Comparison of ENCODE assay signal across 1 mouse cellular context in the genomic region with DNA sequence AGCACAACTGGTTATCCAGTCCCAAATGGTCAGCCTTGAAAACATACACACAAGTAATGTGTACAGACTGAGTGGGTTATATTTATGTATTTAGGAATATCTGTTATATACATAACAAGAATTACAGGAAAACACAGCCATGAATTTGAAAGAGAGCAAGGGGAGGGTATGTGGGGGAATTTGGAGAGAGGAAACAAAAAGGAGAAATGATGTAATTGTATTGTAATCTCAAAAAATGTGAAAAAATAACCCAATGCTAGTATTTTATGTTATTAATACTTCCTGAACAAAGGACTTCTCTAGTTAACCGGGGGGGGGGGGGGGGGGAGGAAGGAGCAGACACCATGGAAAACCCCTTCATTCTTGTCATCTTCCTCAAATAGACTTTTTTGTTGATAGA.
TF ChIP-seq lines count a peak whose summit lies in the region.

No protein-coding gene starts in this region.

TF ChIP-seq in MEL, 35 proteins besides CTCF, POLR2A, EP300 and RAD21:
- TF ChIP-seq NELFE (IDR thresholded peaks at IDR 0.05; ENCODE audit: low read depth, low read length) = no peak
- no peak for TF ChIP-seq MYC (IDR thresholded peaks at IDR 0.05; ENCODE audit: low read depth, low read length)
- TF ChIP-seq TCF12 (IDR thresholded peaks at IDR 0.05; ENCODE audit: low read depth, low read length) = 0 out of 2 replicates have a peak, but pooled peaks have one; percentile 12
- TF ChIP-seq E2F4 (IDR thresholded peaks at IDR 0.05; ENCODE audit: borderline replicate concordance, low read depth, low read length) = no peak
- no peak for TF ChIP-seq ZC3H11A (IDR thresholded peaks at IDR 0.05; ENCODE audit: low read depth, low read length)
- TF ChIP-seq ETS1 (IDR thresholded peaks at IDR 0.05; ENCODE audit: low read depth, low read length) = peak; percentile 80
- no peak for TF ChIP-seq ZKSCAN1 (IDR thresholded peaks at IDR 0.05; ENCODE audit: low read depth, low read length)
- no peak for TF ChIP-seq ZMIZ1 (IDR thresholded peaks at IDR 0.05; ENCODE audit: low read depth, low read length)
- no peak for TF ChIP-seq MAFK (IDR thresholded peaks at IDR 0.05; ENCODE audit: borderline replicate concordance, low read depth, low read length)
- no peak for TF ChIP-seq TBP (IDR thresholded peaks at IDR 0.05; ENCODE audit: low read depth, low read length)
- TF ChIP-seq MXI1 (IDR thresholded peaks at IDR 0.05; ENCODE audit: low read depth, low read length) = no peak
- TF ChIP-seq HCFC1 (IDR thresholded peaks at IDR 0.05; ENCODE audit: low read depth, low read length) = no peak
- TF ChIP-seq TAL1 (IDR thresholded peaks at IDR 0.05; ENCODE audit: low read length) = no peak
- no peak for TF ChIP-seq MAX (IDR thresholded peaks at IDR 0.05; ENCODE audit: low read length)
- no peak for TF ChIP-seq CHD1 (IDR thresholded peaks at IDR 0.05; ENCODE audit: low read depth, low read length)
- TF ChIP-seq SMC3 (IDR thresholded peaks at IDR 0.05; ENCODE audit: low read depth, low read length) = no peak
- no peak for TF ChIP-seq JUND (IDR thresholded peaks at IDR 0.05; ENCODE audit: low read depth, low read length)
- TF ChIP-seq ZNF384 (IDR thresholded peaks at IDR 0.05; ENCODE audit: low read depth, low read length) = peak; percentile 65
- TF ChIP-seq RCOR1 (IDR thresholded peaks at IDR 0.05; ENCODE audit: low read depth, low read length) = no peak
- TF ChIP-seq MYB (IDR thresholded peaks at IDR 0.05; ENCODE audit: low read depth, low read length) = no peak
- no peak for TF ChIP-seq USF2 (IDR thresholded peaks at IDR 0.05; ENCODE audit: borderline replicate concordance in 1 of 2, insufficient read depth in 1 of 2, low read depth in 1 of 2, low read length in 2 of 2)
- no peak for TF ChIP-seq GATA1 (IDR thresholded peaks at IDR 0.05; ENCODE audit: low read depth, low read length)
- peak; percentile 33; the same call in 1 of the 2 replicates for TF ChIP-seq MEF2A (IDR thresholded peaks at IDR 0.05; ENCODE audit: extremely low read depth, insufficient replicate concordance, low read depth, low read length, poor library complexity, severe bottlenecking)
- no peak for TF ChIP-seq MAZ (IDR thresholded peaks at IDR 0.05; ENCODE audit: low read depth, low read length)
- no peak for TF ChIP-seq USF1 (IDR thresholded peaks at IDR 0.05; ENCODE audit: low read depth, low read length)
- no peak for TF ChIP-seq POLR2AphosphoS2 (IDR thresholded peaks at IDR 0.05; ENCODE audit: low read length)
- no peak for TF ChIP-seq GABPA (IDR thresholded peaks at IDR 0.05; ENCODE audit: low read depth, low read length)
- TF ChIP-seq BHLHE40 (IDR thresholded peaks at IDR 0.05; ENCODE audit: borderline replicate concordance, low read depth, low read length) = no peak
- no peak for TF ChIP-seq NRF1 (IDR thresholded peaks at IDR 0.05; ENCODE audit: insufficient read depth, low read depth, low read length, poor library complexity, severe bottlenecking)
- 0 out of 2 replicates have a peak, but pooled peaks have one; percentile 46 for TF ChIP-seq ELF1 (IDR thresholded peaks at IDR 0.05; ENCODE audit: low read depth, low read length)
- TF ChIP-seq SIN3A (IDR thresholded peaks at IDR 0.05; ENCODE audit: low read length) = 0 out of 2 replicates have a peak, but pooled peaks have one; percentile 6
- 0 out of 2 replicates have a peak, but pooled peaks have one; percentile 20 for TF ChIP-seq KAT2A (conservative IDR thresholded peaks at IDR 0.05; ENCODE audit: low read depth, low read length)
- TF ChIP-seq CHD2 (IDR thresholded peaks at IDR 0.05; ENCODE audit: low read length) = no peak
- TF ChIP-seq UBTF (IDR thresholded peaks at IDR 0.05; ENCODE audit: borderline replicate concordance, insufficient read depth, low read depth, low read length) = no peak
- TF ChIP-seq POLR2AphosphoS5 (IDR thresholded peaks at IDR 0.05; ENCODE audit: borderline replicate concordance, low read depth, low read length) = no peak
